Mouse (Mus musculus) CD4-positive, CD25-positive, alpha-beta regulatory T cell, adult 4 months (primary cell): ENCODE results near the gene Clca3a1. TPM values are rescaled to one million over a fixed set of nuclear protein-coding genes. Genes with fewer than 3 reads are reported as not detected.

ENCODE experiments used
- ATAC-seq: one replicate; pipeline ENCODE4 v1.8.0; 2017
- polyA plus RNA-seq, 2 experiments: library from polyadenylated mRNA; unstranded; fragments of 100-300 nt; shearing (Covaris generic); gene quantifications; one replicate each; pipeline ENCODE4 v1.2.1; 2017

The Clca3a1 gene
- polyA plus RNA-seq, 2 experiments from 2014 or later: 0.09 TPM; not detected in 1

GRCm38 (mm10) chr3:144679701-144680159 lies 81.0 kb downstream of the Clca3a1 start:
- no peak for ATAC-seq

Other genes with a start within 250 kb of the Clca3a1 start
- 1 to 10 TPM; 2.0 to 3.5 TPM for gene Hs2st1, start 190.8 kb downstream of the Clca3a1 start, polyA plus RNA-seq
- gene Selenof, start 190.7 kb downstream of the Clca3a1 start, polyA plus RNA-seq: 100 to 1,000 TPM; 288 to 301 TPM
- gene Sh3glb1, start 40.6 kb downstream of the Clca3a1 start, polyA plus RNA-seq: 10 to 100 TPM; 43.3 to 59.8 TPM
- not detected for gene Clca3a2, start 58.5 kb upstream of the Clca3a1 start, polyA plus RNA-seq
- not detected for gene Clca3b, start 88.4 kb upstream of the Clca3a1 start, polyA plus RNA-seq
- not detected for gene Clca4b, start 171.6 kb upstream of the Clca3a1 start, polyA plus RNA-seq
- gene Clca4a, start 214.1 kb upstream of the Clca3a1 start, polyA plus RNA-seq: not detected